Mouse (Mus musculus): Measurements from ENCODE around the gene Vps25.

DNA sequence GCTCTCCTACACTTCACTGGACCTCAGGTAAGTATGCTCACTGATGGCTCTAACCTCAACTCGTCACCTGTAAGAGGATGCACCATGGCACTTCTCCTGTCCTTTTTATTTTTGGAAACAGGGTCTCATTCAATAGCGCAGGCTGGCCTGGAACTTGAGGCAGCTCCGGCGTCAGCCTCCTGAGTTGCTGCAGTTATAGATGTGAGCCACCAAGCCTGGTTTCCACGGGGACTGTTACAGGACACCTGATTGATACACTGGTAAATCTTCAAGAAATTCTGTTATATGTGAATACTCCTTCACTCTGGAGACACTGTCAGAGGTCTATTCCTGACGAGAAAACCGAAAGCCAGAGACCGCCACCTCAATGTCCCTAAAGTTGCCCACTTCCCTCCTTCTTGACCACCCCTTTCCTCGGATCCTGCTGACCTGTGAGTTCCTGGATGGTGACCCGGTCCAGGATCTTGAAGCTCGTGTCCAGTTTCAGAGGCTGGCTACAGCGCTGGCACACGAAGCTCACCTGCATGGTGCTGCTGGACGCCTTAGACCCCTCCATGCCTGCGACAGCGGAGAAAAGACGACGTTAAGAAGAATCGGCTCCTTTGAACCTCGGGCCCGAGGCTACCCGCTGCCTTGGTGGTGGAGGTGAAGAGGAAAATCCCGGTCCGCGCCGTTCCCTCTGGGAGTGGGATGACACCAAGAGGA, 47.9 kb downstream of the Vps25 start:
- TF ChIP-seq CTCF (IDR thresholded peaks at IDR 0.05; ENCODE audit: low read depth) (no peak), EP300 (IDR thresholded peaks at IDR 0.05; ENCODE audit: low read depth) (no peak)
